Mouse (Mus musculus) lung, embryonic 14.5 days (tissue): Measurements from ENCODE around the gene Spcs3. TPM values are rescaled to one million over a fixed set of nuclear protein-coding genes. Genes with fewer than 3 reads are reported as not detected.
A peak's percentile ranks its signal among the peaks of the same experiment; 100 is the strongest.
"Not testable (repeated sequence)": the region's sequence is repeated elsewhere in the genome, so short reads cannot be mapped to it uniquely, and the experiment has no call there.

ENCODE experiments used
- ATAC-seq: fragments of 200-750 bp; cut with Nextera tagmentation; 2 replicates; pipeline ENCODE4 v1.8.0; 2017; ENCODE audit warnings: mild to moderate bottlenecking, moderate TSS enrichment, moderate library complexity; ENCODE audit not compliant: insufficient read depth
- DNase-seq: peaks from one replicate; pipeline ENCODE4 v3.0.0-alpha.2; 2015
- H3K27ac ChIP-seq: fragments of 300-500 bp; sonication (generic); 2 replicates; pipeline ENCODE4 v1.5.1; 2014; ENCODE audit warnings: low read depth, mild to moderate bottlenecking, moderate library complexity
- H3K27me3 ChIP-seq: fragments of 300-500 bp; sonication (generic); 2 replicates; pipeline ENCODE4 v1.6.1; 2014; ENCODE audit warnings: low read length, control low read depth; ENCODE audit not compliant: insufficient read depth
- H3K36me3 ChIP-seq: fragments of 300-500 bp; sonication (generic); 2 replicates; pipeline ENCODE4 v1.6.1; 2014; ENCODE audit warnings: control low read depth; ENCODE audit not compliant: insufficient read depth
- H3K4me1 ChIP-seq: fragments of 300-500 bp; sonication (generic); 2 replicates; pipeline ENCODE4 v1.6.1; 2014; ENCODE audit warnings: antibody characterized with exemption, control low read depth; ENCODE audit not compliant: insufficient read depth
- H3K4me2 ChIP-seq: fragments of 300-500 bp; sonication (generic); 2 replicates; pipeline ENCODE4 v1.6.1; 2014; ENCODE audit warnings: mild to moderate bottlenecking
- H3K4me3 ChIP-seq: fragments of 300-500 bp; sonication (generic); 2 replicates; pipeline ENCODE4 v1.5.1; 2014; ENCODE audit warnings: low read depth, low read length
- H3K9ac ChIP-seq: fragments of 300-500 bp; sonication (generic); 2 replicates; pipeline ENCODE4 v1.6.1; 2014
- H3K9me3 ChIP-seq: fragments of 300-500 bp; sonication (generic); 2 replicates; pipeline ENCODE4 v1.6.1; 2016; ENCODE audit warnings: low read depth, low read length, control low read depth
- CTCF ChIP-seq: IDR thresholded peaks from 2 replicates; pipeline ENCODE4 v1.5.1; 2016; ENCODE audit warnings: antibody characterized with exemption, low read depth
- WGBS: fragments of 180-500 bp; shearing (Covaris S2); extraction: QIAGEN DNeasy Blood & Tissue Kit; methylation state at CpG from one replicate; pipeline ENCODE4 v1.1.7; 2014; 5-methylcytosine and 5-hydroxymethylcytosine counted together
- polyA plus RNA-seq: library from polyadenylated mRNA; unstranded; fragments of >200 nt; fragmentation: Nextera tagmentation; extraction: Ambion mirVana; gene quantifications from 2 replicates; pipeline ENCODE4 v1.2.1, GENCODE M21; 2014

The Spcs3 gene
- polyA plus RNA-seq, 1 experiment from 2014 or later = 87.8 TPM

GRCm38 (mm10) chr8:54525606-54526005 lies 4.2 kb downstream of the Spcs3 start:
- Histone ChIP-seq H3K4me1 (0 out of 2 replicates have a peak, but pooled peaks cover 5% of the 10 kb centered on the region), H3K9me3 (no peaks in the 10 kb centered on the region), H3K27ac (no peak overlapping the region), H3K4me2 (no peak overlapping the region), H3K27me3 (no peaks in the 10 kb centered on the region), H3K4me3 (no peak overlapping the region), H3K9ac (no peak overlapping the region), H3K36me3 (peaks cover 36% of the 10 kb centered on the region)
- WGBS = 94% methylated on average over 2 of the region's 2 CpGs
- DNase-seq (no peak), ATAC-seq (no peak)
- TF ChIP-seq CTCF = no peak

- Histone ChIP-seq H3K4me3 (no peak overlapping the region), H3K27ac (no peak overlapping the region), H3K4me2 (no peak overlapping the region), H3K4me1 (no peaks in the 10 kb centered on the region), H3K36me3 (peaks cover 31% of the 10 kb centered on the region), H3K9ac (no peak overlapping the region), H3K9me3 (no peaks in the 10 kb centered on the region), H3K27me3 (no peaks in the 10 kb centered on the region)
- TF ChIP-seq CTCF = no peak
- ATAC-seq = no peak
- WGBS = 80% methylated on average over 4 of the region's 4 CpGs
- no peak for DNase-seq
Observed at GRCm38 (mm10) chr8:54520516-54520915, 9.3 kb downstream of the Spcs3 start.

GRCm38 (mm10) chr8:54518756-54519460 lies 10.9 kb downstream of the Spcs3 start:
- no peak for DNase-seq
- Histone ChIP-seq H3K27me3 (no peaks in the 10 kb centered on the region), H3K27ac (no peak overlapping the region), H3K36me3 (peaks cover 21% of the 10 kb centered on the region), H3K4me3 (no peak overlapping the region), H3K9ac (no peak overlapping the region), H3K9me3 (no peaks in the 10 kb centered on the region), H3K4me1 (no peaks in the 10 kb centered on the region), H3K4me2 (no peak overlapping the region)
- no peak for TF ChIP-seq CTCF
- peak; percentile 44; the same call in 1 of the 2 replicates for ATAC-seq
- WGBS = 71% methylated on average over 10 of the region's 10 CpGs

GRCm38 (mm10) chr8:54512200-54512599 lies 17.6 kb downstream of the Spcs3 start:
- H3K27me3 ChIP-seq, H3K27ac ChIP-seq, ATAC-seq, H3K9ac ChIP-seq, H3K4me2 ChIP-seq, H3K36me3 ChIP-seq, H3K4me3 ChIP-seq, H3K9me3 ChIP-seq, H3K4me1 ChIP-seq, DNase-seq: not testable (repeated sequence)
- 83% methylated on average over 4 of the region's 5 CpGs for WGBS

- H3K4me1 ChIP-seq = no peaks in the 10 kb centered on the region
- no peak overlapping the region for H3K4me2 ChIP-seq
- no peaks in the 10 kb centered on the region for H3K27me3 ChIP-seq
- 71% methylated on average over 3 of the region's 3 CpGs for WGBS
- DNase-seq (no peak), ATAC-seq (no peak)
- no peak overlapping the region for H3K27ac ChIP-seq
- H3K9ac ChIP-seq = no peak overlapping the region
- TF ChIP-seq CTCF = no peak
- no peaks in the 10 kb centered on the region for H3K36me3 ChIP-seq
- H3K4me3 ChIP-seq = no peak overlapping the region
- no peaks in the 10 kb centered on the region for H3K9me3 ChIP-seq
Observed at GRCm38 (mm10) chr8:54511791-54512190, 18.0 kb downstream of the Spcs3 start.

DNA sequence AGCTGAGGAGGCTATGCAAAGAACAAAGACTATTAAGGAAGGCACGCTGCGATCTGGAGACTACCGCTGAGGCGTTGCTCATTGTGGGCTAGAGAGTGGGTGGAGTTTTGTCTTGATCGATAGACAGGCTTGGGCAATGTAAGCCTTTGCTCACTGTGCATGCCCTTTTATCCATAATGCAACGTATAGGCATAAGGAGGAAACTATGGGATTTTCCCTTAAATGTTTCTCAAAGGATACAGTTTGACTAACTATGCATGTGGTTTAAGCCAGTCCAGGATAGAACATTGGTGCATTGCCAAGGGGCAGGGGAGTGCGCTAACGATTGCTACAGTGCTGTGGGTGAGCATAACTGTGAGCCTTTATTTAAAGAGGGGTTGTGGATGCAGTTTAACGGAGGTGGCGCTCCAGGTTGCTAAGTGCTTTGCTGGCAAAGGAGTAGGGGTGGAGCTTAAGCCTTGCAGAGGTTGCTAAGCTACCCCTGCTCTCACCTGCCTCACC lies 20.5 kb downstream of the Spcs3 start:
- no peak for TF ChIP-seq CTCF
- H3K9ac ChIP-seq = no peak overlapping the region
- peak overlapping the region; percentile 58 for H3K4me2 ChIP-seq
- WGBS = 3% methylated on average over 10 of the region's 10 CpGs
- peak; percentile 64 for ATAC-seq
- H3K4me3 ChIP-seq = 0 out of 2 replicates have a peak overlapping the region, but pooled peaks have one; percentile 17
- no peak overlapping the region for H3K27ac ChIP-seq
- H3K36me3 ChIP-seq = no peaks in the 10 kb centered on the region
- no peaks in the 10 kb centered on the region for H3K9me3 ChIP-seq
- DNase-seq = peak; percentile 63
- H3K27me3 ChIP-seq = no peaks in the 10 kb centered on the region
- no peaks in the 10 kb centered on the region for H3K4me1 ChIP-seq

GRCm38 (mm10) chr8:54508814-54509213 lies 21.0 kb downstream of the Spcs3 start:
- TF ChIP-seq CTCF = no peak
- H3K4me3 ChIP-seq = no peak overlapping the region
- 4% methylated on average over 9 of the region's 11 CpGs for WGBS
- no peaks in the 10 kb centered on the region for H3K27me3 ChIP-seq
- H3K4me2 ChIP-seq = peak overlapping the region; percentile 58
- H3K9me3 ChIP-seq = no peaks in the 10 kb centered on the region
- H3K4me1 ChIP-seq = no peaks in the 10 kb centered on the region
- H3K36me3 ChIP-seq = no peaks in the 10 kb centered on the region
- no peak overlapping the region for H3K9ac ChIP-seq
- no peak for DNase-seq
- no peak overlapping the region for H3K27ac ChIP-seq
- peak; percentile 9; the same call in 1 of the 2 replicates for ATAC-seq
